Mouse (Mus musculus): ENCODE measurements around the gene Pnpo. TPM values are rescaled to one million over a fixed set of nuclear protein-coding genes. Genes with fewer than 3 reads are reported as not detected.

Gene Pnpo
- total RNA-seq, 2 experiments from 2014 or later = 13.7 to 29.0 TPM

DNA sequence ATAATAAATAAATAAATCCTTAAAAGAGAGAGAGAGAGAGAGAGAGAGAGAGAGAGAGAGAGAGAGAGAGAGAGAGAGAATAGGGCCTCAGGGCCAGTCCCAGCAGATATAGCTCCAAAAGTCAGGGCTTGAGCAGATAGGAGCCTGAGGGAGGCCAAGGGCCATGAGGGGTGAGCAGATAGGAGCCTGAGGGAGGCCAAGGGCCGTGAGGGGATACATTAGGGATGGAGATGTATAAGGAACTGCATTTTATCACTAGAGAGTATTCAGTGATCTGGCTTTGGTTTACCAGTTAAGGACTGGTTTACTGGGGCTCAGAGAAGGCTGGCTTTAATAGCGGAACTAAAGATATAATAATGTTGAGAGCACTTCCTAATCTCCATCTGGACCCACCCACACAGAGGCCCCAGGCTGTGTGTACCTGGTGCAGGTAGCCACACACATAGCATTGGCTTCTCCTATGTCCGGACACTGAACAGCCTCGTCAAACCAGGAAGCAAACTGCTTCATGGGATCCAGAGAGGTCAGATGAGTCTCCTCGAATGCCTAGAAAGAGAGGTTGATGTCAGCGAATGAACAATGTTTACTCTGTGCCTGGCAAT lies 1.7 kb downstream of the Pnpo start:
- ATAC-seq (replicated peaks; ENCODE audit: low FRiP score, low TSS enrichment, poor library complexity, severe bottlenecking) = peak; percentile 51

- peak; percentile 45 for ATAC-seq (replicated peaks; ENCODE audit: low FRiP score, low TSS enrichment, poor library complexity, severe bottlenecking)
Observed at GRCm38 (mm10) chr11:96940578-96941465, 3.0 kb downstream of the Pnpo start.

DNA sequence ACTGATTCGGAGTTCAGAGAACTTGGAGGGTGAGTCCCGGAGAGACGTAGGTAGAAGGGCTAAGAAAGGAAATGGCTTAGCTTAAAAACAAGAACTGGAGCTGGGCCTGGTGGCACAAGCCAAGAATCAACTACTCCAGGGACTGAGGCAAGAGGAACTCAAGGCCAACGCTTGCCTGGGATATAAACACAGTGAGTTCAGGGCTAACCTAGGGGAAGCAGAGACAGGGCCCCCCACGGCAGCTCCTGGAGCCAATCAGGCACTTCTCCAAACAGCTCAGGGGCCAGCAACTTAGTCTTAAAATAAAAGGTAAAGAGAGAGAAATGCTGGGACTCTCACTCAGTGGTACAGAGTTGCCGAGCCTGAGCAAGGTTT lies 5.4 kb downstream of the Pnpo start:
- no peak for ATAC-seq (replicated peaks; ENCODE audit: low FRiP score, low TSS enrichment, poor library complexity, severe bottlenecking)

DNA sequence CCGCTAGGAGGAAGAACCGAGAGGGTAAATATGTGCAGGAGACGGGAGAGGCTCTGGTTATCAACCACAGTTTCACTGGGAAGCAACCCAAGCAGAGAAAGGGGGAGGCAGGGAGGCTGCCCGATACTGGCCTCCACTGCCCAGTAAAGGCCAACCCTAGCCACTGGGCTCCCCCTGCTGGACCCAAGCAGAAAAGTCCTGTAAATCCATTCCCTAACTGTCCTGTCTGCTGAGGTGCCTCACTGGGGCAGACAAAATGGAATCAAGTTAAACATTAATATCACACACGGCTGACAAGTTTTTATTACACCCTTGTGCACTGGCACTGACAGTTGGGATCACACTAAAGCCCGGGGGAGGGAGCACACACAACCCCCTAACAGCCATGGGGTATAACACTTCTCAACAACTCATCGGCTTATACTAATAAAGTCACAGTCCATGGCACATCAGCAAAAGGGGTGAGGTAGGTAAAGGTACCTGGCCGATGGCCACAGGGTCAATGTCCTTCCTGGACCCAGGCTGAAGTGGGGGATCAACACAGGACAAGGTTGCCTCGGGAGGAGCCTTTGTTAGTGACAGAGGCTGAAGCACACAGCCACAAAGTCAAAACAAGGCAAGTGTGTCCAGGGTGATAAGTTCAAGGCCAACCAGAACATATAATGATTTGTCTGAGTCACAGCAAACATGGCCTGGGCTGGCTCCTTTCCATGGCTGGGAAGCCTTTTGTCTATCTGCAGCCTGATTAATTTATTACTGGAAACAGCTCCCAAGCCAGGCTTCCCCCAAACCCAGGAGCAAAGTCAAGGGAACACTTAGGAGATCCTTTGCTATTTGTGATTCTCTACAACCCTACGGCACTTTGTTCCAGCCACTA lies 6.0 kb downstream of the Pnpo start:
- no peak for ATAC-seq (replicated peaks; ENCODE audit: low FRiP score, low TSS enrichment, poor library complexity, severe bottlenecking)

DNA sequence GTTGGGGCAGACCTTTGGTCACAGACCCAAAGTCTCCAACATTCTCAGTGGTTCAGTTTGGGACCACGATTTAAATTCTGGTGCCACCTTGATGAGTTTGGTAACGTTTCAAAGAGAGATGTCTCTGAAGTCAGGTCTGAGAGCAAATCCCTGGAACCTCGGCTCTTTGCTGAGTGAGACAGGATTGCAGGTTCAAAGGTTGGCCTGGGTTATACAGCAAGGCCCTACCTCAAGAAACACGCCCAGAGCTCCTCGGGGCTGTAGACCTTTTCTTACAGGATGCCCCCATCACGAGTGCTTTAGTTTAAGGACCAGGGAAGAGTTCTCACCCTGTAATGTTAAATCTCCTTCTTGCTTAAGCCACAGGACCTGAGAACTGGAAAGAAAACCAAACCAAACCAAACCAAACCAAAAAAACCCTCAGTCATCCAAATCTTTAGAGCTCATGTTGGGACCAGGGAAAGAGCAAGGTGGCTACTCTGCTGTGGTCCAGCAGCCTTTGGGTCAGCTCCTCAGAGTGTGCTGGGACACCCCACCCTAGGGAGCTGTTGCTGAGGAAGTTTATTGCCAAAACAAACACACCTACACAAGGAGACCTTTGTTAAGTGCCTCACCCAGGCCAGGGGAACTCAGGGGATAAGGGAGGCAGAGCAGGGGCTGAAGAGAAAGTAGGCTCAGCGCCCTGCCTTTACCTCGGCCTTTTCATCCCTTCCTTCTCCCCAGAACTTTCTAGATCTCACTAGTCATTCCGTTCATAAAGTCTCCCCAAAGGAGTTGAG lies 7.7 kb downstream of the Pnpo start:
- no peak for ATAC-seq (replicated peaks; ENCODE audit: low FRiP score, low TSS enrichment, poor library complexity, severe bottlenecking)

DNA sequence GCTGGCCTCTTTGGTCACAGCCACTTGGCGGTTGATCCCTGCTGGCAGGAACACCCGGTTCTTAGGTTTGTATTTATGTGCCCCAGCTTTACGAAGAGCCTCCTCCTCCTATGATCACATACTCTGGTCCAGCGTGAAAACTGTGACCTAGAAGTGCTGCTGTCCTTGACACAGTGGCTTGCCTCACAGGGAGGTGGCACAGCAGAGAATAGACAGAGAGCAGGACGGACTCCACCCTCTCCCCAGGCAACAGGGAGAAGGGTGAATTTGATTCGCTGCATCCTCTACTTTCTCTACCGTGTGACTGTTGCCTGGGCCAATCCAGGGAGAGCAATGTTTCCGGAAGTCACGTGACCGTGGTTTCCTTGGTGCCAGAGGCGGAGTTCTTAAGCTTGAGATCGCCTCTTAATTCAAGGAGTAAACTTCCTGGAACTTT lies 8.8 kb downstream of the Pnpo start:
- ATAC-seq (replicated peaks; ENCODE audit: low FRiP score, low TSS enrichment, poor library complexity, severe bottlenecking) = peak; percentile 83

DNA sequence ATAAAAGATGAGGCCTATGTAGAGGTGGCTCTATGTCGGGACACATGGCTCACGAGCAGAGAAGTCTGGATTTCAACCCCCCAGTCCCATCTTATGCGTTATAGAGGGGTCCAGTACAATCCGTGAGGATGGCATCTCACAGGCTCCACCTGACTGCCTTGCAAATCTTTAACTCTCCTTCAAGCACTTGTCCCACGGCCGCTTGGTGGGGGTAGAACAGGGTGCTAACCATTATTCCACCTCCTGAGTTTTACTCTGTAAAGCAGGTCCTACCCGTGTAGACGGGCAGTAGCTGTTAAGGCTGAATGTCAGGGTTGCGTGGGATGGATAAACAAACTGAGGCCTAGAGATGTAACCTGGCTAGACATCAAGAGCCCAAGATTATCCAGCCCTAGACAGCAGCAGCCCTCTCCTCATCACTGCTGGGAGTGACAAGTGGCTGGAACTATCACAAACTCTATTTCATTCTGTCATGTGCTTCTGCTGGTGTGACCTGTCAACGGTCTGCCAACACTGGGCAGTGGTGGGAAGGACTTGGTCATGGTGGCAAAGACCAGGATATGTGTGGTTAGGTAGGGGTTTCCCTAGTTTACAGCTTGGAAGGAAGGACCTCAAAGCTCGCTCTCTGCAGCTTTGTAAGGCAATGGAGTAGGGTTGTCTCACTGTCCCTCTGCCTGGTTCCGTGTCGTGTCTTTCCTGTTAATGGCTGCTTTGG lies 10.1 kb downstream of the Pnpo start:
- ATAC-seq (replicated peaks; ENCODE audit: low FRiP score, low TSS enrichment, poor library complexity, severe bottlenecking) = no peak

DNA sequence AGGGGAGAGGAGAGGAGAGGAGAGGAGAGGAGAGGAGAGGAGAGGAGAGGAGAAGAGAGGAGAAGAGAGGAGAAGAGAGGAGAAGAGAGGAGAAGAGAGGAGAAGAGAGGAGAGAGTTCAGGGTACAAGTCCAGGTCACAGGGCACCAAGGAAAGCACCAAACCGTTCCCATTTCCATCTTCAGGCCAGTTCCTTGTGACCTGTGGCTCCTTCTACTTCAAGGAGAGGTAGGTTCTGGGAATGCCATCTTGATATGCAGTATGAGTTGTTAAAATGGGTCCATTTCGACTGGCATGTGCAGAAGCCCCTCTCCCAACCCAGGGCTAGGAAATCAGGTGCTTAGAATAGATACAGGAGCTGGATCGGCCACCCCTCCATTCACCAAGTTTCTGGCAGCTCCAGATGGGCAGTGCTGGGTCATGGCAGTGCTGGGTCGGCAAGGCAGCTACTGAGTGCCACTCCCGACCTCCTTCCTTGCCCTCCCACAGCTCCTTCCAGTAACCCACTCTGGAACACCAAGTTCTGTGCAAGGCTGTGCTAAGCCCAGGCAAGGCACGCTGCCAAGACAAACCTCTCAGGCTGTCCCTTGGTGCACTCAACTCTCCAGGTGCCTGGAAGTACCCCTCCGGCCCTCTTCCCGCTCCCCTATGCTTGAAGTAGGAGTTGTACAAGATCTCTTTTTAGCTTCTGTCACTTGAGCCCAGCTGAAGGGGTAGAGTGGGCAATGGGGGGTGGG lies 12.3 kb downstream of the Pnpo start:
- no peak for ATAC-seq (replicated peaks; ENCODE audit: low FRiP score, low TSS enrichment, poor library complexity, severe bottlenecking)

GRCm38 (mm10) chr11:96929766-96930331 lies 13.9 kb downstream of the Pnpo start:
- ATAC-seq (replicated peaks; ENCODE audit: low FRiP score, low TSS enrichment, poor library complexity, severe bottlenecking) = peak; percentile 58

DNA sequence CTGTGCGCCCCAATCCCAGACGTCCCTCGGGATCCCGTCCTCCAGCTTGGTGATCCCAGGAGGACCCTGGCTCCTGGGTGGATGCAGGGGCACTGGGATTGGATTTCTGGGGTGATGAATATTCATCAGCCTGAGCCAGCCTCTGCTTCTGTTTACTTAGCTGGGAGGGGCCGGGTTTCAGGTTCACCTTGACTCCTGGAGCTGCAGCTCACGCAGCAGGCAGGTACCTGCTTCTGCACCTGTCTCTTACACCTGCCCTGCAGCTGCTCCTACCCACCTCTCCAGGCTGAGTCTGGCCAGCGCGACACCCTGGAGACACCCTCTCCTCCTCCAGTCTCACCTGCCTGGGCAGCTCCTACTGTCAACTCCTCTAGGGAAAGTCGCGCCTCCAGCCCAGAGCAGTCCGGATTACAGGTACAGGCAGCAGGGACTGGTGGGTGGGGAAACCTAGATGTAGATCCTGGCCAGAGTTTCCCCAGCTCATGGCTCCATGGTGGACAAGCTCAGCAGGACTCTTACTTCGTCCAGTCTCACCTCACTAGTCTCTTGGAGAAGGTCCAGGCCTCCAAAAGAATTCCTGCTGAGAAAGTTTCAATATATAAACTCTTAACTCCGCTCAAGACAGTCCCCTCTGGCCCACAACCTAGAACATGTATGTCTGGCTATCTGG lies 14.6 kb downstream of the Pnpo start:
- no peak for ATAC-seq (replicated peaks; ENCODE audit: low FRiP score, low TSS enrichment, poor library complexity, severe bottlenecking)

DNA sequence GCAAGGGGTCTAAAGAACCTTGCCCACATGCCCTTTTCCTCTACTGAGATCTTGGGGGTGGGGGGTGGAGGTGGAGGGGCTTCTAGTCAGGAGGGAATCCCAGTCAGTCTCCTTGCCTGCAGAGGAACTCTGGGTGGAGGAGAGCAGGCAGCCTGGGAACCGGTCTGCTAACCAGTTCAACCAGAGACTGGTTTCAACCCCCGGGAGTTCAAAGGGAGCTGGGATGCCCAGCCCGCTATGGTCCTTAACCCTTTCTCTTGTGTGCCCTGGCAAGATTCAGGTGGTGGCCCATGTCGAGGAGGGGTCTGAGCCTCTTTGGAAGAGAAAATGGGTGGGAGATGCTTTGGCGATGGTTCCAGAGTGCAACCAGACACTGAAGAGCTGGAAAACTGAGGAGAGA lies 15.1 kb downstream of the Pnpo start:
- no peak for ATAC-seq (replicated peaks; ENCODE audit: low FRiP score, low TSS enrichment, poor library complexity, severe bottlenecking)

GRCm38 (mm10) chr11:96928088-96928487 lies 15.7 kb downstream of the Pnpo start, which contains the start of gene Prr15l:
Prr15l (plus strand) TSS chr11:96928104.
- ATAC-seq (replicated peaks; ENCODE audit: low FRiP score, low TSS enrichment, poor library complexity, severe bottlenecking) = no peak

DNA sequence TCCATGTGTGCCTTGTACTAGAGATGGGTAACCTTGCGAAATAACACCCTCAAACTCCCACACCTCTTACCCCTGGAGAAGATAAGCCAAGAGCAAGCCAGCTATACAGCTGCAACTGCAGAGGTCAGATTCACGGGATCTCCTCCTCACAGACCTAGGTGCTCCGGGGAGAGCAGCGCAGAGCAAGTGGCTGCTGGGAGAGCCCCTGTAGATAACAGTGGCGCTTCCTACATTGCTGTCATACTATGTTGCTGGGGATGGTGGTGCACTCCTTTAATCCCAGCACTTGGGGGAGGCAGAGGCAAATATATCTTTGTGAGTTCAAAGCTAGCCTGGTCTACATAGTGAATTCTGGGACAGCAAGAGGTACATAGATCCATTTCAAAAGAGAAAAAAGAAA lies 17.2 kb downstream of the Pnpo start:
- ATAC-seq (replicated peaks; ENCODE audit: low FRiP score, low TSS enrichment, poor library complexity, severe bottlenecking) = peak; percentile 45; the same call in 1 of the 2 replicates

DNA sequence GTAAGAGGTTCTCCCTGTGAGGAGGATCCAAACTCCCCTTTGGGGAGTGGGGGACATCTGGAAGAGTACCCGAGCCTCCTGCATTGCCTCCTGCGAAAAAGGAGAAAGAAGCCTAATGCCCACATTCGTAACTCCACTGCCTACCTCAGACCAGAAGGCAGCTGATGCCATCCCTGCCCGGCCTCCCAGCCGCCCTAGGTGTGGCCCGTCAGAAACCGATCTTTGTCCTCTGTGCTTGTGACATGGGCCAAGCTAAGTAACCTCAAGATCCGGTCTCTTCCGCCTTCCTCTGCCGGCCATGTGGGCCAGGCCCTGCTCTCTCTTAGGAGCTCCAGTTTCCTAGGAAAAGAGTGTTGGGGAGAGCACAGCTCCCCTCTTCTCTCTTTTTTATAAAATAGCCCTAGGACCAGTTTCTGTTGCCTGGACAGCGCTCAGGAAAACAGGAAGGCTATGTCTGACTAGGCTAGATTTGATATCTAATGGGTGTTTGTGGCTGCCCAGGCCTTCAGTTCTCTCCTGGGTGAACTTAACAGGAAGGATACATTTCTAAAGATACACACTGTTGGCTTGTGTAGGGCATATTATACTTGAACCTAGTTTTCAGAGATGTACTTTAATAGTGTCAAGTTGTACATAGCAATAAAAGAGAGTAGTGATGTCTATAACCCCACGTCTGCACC lies 18.2 kb downstream of the Pnpo start:
- no peak for ATAC-seq (replicated peaks; ENCODE audit: low FRiP score, low TSS enrichment, poor library complexity, severe bottlenecking)

GRCm38 (mm10) chr11:96924861-96925260 lies 18.9 kb downstream of the Pnpo start:
- ATAC-seq (replicated peaks; ENCODE audit: low FRiP score, low TSS enrichment, poor library complexity, severe bottlenecking) = peak; percentile 51

- ATAC-seq (replicated peaks; ENCODE audit: low FRiP score, low TSS enrichment, poor library complexity, severe bottlenecking) = no peak
Observed at GRCm38 (mm10) chr11:96919003-96919402, 24.8 kb downstream of the Pnpo start.

DNA sequence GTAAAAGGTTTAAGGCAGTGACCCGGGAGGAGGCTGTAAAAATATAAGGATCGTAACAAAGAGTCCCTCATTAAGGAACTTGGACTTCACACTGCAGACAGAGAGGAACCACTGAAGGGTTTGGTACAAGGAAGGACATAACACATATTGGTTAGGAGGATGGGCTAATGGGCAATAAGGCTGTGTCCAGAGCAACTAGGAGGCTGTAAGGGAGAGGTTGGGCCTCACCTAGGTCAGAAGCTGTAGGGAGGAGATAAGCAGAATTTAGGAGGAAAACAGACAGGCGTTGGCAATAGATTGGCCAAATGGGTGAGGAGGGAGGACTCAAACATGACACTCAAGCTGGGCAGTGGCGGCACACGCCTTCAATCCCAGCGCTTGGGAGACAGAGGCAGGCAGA lies 26.4 kb downstream of the Pnpo start:
- peak; percentile 42 for ATAC-seq (replicated peaks; ENCODE audit: low FRiP score, low TSS enrichment, poor library complexity, severe bottlenecking)
